Comparison of ENCODE assay signal across 11 mouse cellular contexts in the genomic region with DNA sequence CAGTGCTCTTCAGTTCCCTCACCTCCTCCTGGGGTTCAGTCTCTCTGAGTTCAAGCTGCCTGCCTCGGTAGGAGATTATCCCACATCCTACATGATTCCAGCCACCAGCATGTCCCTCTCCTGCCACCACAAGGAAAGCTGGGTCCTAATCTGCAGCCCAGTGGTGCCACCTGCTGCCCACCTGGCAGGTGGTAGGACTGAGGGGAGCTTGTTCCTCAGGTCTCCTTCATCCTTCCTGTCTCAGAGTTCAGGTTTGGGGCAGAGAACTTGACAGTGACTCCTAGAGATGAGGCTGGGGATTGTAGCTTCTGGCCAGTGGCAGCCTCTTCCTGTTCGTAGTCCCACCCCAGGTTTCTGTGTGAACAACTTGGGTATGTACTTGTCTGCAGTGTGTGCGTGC. TPM values are rescaled to one million over a fixed set of nuclear protein-coding genes. Genes with fewer than 3 reads are reported as not detected.
DNase-seq lines count a peak whose midpoint lies in the region; ATAC-seq lines count a peak whose summit lies in the region.
"Had no signal": no experiment of that assay in that cellular context is flagged by ENCODE, and none has a peak within 500 bp of the region (broad histone marks: within the 10 kb centered on the region; RNA-seq: fewer than 3 reads in every experiment).

No protein-coding gene starts in this region.

- peaks cover 47% of the 10 kb centered on the region for H3K4me1 ChIP-seq in heart, embryonic 10.5 days
- no peaks in the 10 kb centered on the region for H3K4me1 ChIP-seq in kidney, embryonic 14.5 days (ENCODE audit: control insufficient read depth, insufficient read depth, low read length)
- peaks cover 15% of the 10 kb centered on the region; the same call in 1 of the 2 replicates for H3K4me1 ChIP-seq in stomach, embryonic 16.5 days (ENCODE audit: control insufficient read depth, insufficient read depth, low read length)
- no peaks in the 10 kb centered on the region for H3K4me1 ChIP-seq in hindbrain, embryonic 13.5 days (replicated peaks)

- H3K36me3 ChIP-seq in heart, embryonic 10.5 days, result no peaks in the 10 kb centered on the region
- no peaks in the 10 kb centered on the region for H3K36me3 ChIP-seq in kidney, embryonic 14.5 days (ENCODE audit: control insufficient read depth, insufficient read depth, low read length)
- no peaks in the 10 kb centered on the region for H3K36me3 ChIP-seq in stomach, embryonic 16.5 days (ENCODE audit: control insufficient read depth, insufficient read depth, low read length)
- no peaks in the 10 kb centered on the region for H3K36me3 ChIP-seq in hindbrain, embryonic 13.5 days
- H3K36me3 ChIP-seq: lung, embryonic 15.5 days had no signal

- no peak overlapping the region for H3K4me3 ChIP-seq in heart, embryonic 10.5 days
- no peak overlapping the region for H3K4me3 ChIP-seq in kidney, embryonic 14.5 days (ENCODE audit: low read length)
- no peak overlapping the region for H3K4me3 ChIP-seq in stomach, embryonic 16.5 days (replicated peaks; ENCODE audit: low read length)
- H3K4me3 ChIP-seq in hindbrain, embryonic 13.5 days, result no peak overlapping the region
- H3K4me3 ChIP-seq: lung, embryonic 15.5 days had no signal

- no peak overlapping the region for H3K4me2 ChIP-seq in kidney, embryonic 14.5 days (replicated peaks; ENCODE audit: low read depth, low read length)
- no peak overlapping the region for H3K4me2 ChIP-seq in stomach, embryonic 16.5 days (ENCODE audit: low read depth, low read length)
- H3K4me2 ChIP-seq in hindbrain, embryonic 13.5 days, result no peak overlapping the region
- H3K4me2 ChIP-seq: lung, embryonic 15.5 days had no signal

- WGBS in heart, embryonic 10.5 days, result 48% methylated on average over 3 of the region's 3 CpGs
- 67% methylated on average over 3 of the region's 3 CpGs for WGBS in kidney, embryonic 14.5 days
- 53% methylated on average over 3 of the region's 3 CpGs for WGBS in stomach, embryonic 16.5 days
- WGBS in hindbrain, embryonic 13.5 days, result 61% methylated on average over 3 of the region's 3 CpGs

- no peak overlapping the region for H3K9ac ChIP-seq in kidney, embryonic 14.5 days (ENCODE audit: low read depth, low read length)
- H3K9ac ChIP-seq in stomach, embryonic 16.5 days (ENCODE audit: low read length), result no peak overlapping the region
- H3K9ac ChIP-seq in hindbrain, embryonic 13.5 days, result no peak overlapping the region
- H3K9ac ChIP-seq: lung, embryonic 15.5 days had no signal

- peak; percentile 14; the same call in 1 of the 2 replicates for ATAC-seq in kidney, embryonic 14.5 days (ENCODE audit: low FRiP score, low TSS enrichment)
- no peak for ATAC-seq in stomach, embryonic 16.5 days (ENCODE audit: insufficient read depth, low FRiP score)
- ATAC-seq in hindbrain, embryonic 13.5 days (ENCODE audit: low FRiP score), result no peak

- 0 out of 2 replicates have a peak overlapping the region, but pooled peaks have one; percentile 23 for H3K27ac ChIP-seq in heart, embryonic 10.5 days
- no peak overlapping the region for H3K27ac ChIP-seq in kidney, embryonic 14.5 days (ENCODE audit: low read depth, low read length)
- peak overlapping the region; percentile 39 for H3K27ac ChIP-seq in stomach, embryonic 16.5 days (ENCODE audit: low read length)
- H3K27ac ChIP-seq in hindbrain, embryonic 13.5 days, result no peak overlapping the region
- H3K27ac ChIP-seq: lung, embryonic 15.5 days had no signal

- no peak for DNase-seq in heart, embryonic 10.5 days (ENCODE audit: low spot score)
- DNase-seq in heart, postnatal 14 days, result no peak
- peak; percentile 12 for DNase-seq in thymus, postnatal 25 days
- DNase-seq in thymus, postnatal 36 days, result no peak
- DNase-seq in adrenal gland, adult 2 months, result no peak

- H3K27me3 ChIP-seq in heart, embryonic 10.5 days (ENCODE audit: insufficient read depth, poor library complexity, severe bottlenecking), result peaks cover 20% of the 10 kb centered on the region
- no peaks in the 10 kb centered on the region; the same call in 1 of the 2 replicates for H3K27me3 ChIP-seq in kidney, embryonic 14.5 days (ENCODE audit: control insufficient read depth, insufficient read depth, low read length)
- H3K27me3 ChIP-seq in stomach, embryonic 16.5 days (ENCODE audit: control insufficient read depth, insufficient read depth, low read length), result no peaks in the 10 kb centered on the region
- H3K27me3 ChIP-seq in hindbrain, embryonic 13.5 days, result no peaks in the 10 kb centered on the region
- H3K27me3 ChIP-seq: lung, embryonic 15.5 days; Patski had no signal

- intact Hi-C loops in heart, postnatal 14 days (cut with DNase I), result no loop called here

- H3K9me3 ChIP-seq in heart, embryonic 10.5 days, result no peaks in the 10 kb centered on the region
- H3K9me3 ChIP-seq in kidney, embryonic 14.5 days (ENCODE audit: control insufficient read depth, low read length), result no peaks in the 10 kb centered on the region
- no peaks in the 10 kb centered on the region for H3K9me3 ChIP-seq in stomach, embryonic 16.5 days (replicated peaks; ENCODE audit: control insufficient read depth, low read length)
- H3K9me3 ChIP-seq in hindbrain, embryonic 13.5 days, result no peaks in the 10 kb centered on the region
- H3K9me3 ChIP-seq: lung, embryonic 15.5 days had no signal

RNA-seq across cellular contexts. Expression of gene Krt80, which starts 17.2 kb away (rescaled TPM):
- polyA plus RNA-seq in heart, embryonic 10.5 days (2016; fragmentation: Nextera tagmentation; extraction: Ambion mirVana), result 0.80 and 1.7 TPM in 2 replicates
- 1 to 10 TPM; 1.1 to 1.6 TPM for total RNA-seq in heart, postnatal 14 days (2021)
- polyA plus RNA-seq in kidney, embryonic 14.5 days (2014; fragmentation: Nextera tagmentation; extraction: Ambion mirVana), result 2.4 and 3.6 TPM in 2 replicates
- 37.4 and 64.5 TPM in 2 replicates for polyA plus RNA-seq in stomach, embryonic 16.5 days (2015; fragmentation: Nextera tagmentation; extraction: Ambion mirVana)
- total RNA-seq in adrenal gland, adult 2 months (2021), result 1 to 10 TPM; 3.6 TPM
- polyA plus RNA-seq in adrenal gland, adult 2 months (2012; rRNA removed), result 1.9 and 2.3 TPM in 2 replicates
- 0.09 and 0.10 TPM in 2 replicates for polyA plus RNA-seq in hindbrain, embryonic 13.5 days (2015; fragmentation: Nextera tagmentation; extraction: Ambion mirVana)
- polyA plus RNA-seq: forebrain, embryonic 11.5 days had no signal

RNA-seq across cellular contexts. Expression of gene Krt7, which starts 23.7 kb away (rescaled TPM):
- 26.7 and 31.9 TPM in 2 replicates for polyA plus RNA-seq in heart, embryonic 10.5 days (2016; fragmentation: Nextera tagmentation; extraction: Ambion mirVana)
- total RNA-seq in heart, postnatal 14 days (2021), result 1 to 10 TPM; 3.2 to 3.4 TPM
- polyA plus RNA-seq in kidney, embryonic 14.5 days (2014; fragmentation: Nextera tagmentation; extraction: Ambion mirVana), result 34.6 and 44.0 TPM in 2 replicates
- 378 and 523 TPM in 2 replicates for polyA plus RNA-seq in stomach, embryonic 16.5 days (2015; fragmentation: Nextera tagmentation; extraction: Ambion mirVana)
- total RNA-seq in adrenal gland, adult 2 months (2021), result 1 to 10 TPM; 2.1 to 3.2 TPM
- 0.76 and 1.2 TPM in 2 replicates for polyA plus RNA-seq in adrenal gland, adult 2 months (2012; rRNA removed)
- 0.77 and 0.88 TPM in 2 replicates for polyA plus RNA-seq in hindbrain, embryonic 13.5 days (2015; fragmentation: Nextera tagmentation; extraction: Ambion mirVana)

RNA-seq across cellular contexts. Expression of gene Krt87, which starts 51.4 kb away (rescaled TPM):
- not detected in 2 replicates for polyA plus RNA-seq in heart, embryonic 10.5 days (2016; fragmentation: Nextera tagmentation; extraction: Ambion mirVana)
- total RNA-seq in heart, postnatal 14 days (2021), result not detected
- not detected in 2 replicates for polyA plus RNA-seq in kidney, embryonic 14.5 days (2014; fragmentation: Nextera tagmentation; extraction: Ambion mirVana)
- 0.19 and 0.26 TPM in 2 replicates for polyA plus RNA-seq in stomach, embryonic 16.5 days (2015; fragmentation: Nextera tagmentation; extraction: Ambion mirVana)
- not detected for total RNA-seq in adrenal gland, adult 2 months (2021)
- 0.04 TPM in 1 of 2 replicates, not detected in the other for polyA plus RNA-seq in adrenal gland, adult 2 months (2012; rRNA removed)
- 0.19 and 0.23 TPM in 2 replicates for polyA plus RNA-seq in hindbrain, embryonic 13.5 days (2015; fragmentation: Nextera tagmentation; extraction: Ambion mirVana)
- polyA plus RNA-seq: forebrain, embryonic 11.5 days; Patski had no signal

Comparison
In these comparisons a context has a peak if more than half of its experiments do, and no peak if none do; other contexts are left out.
1. H3K27ac ChIP-seq: peak in heart, embryonic 10.5 days (single experiment) and stomach, embryonic 16.5 days (single experiment); none in kidney, embryonic 14.5 days (single experiment) and hindbrain, embryonic 13.5 days (single experiment).
2. RNA of gene Krt7, which starts 23.7 kb away (polyA plus RNA-seq): 378 to 523 TPM in stomach, embryonic 16.5 days, 34.6 to 44.0 TPM in kidney, embryonic 14.5 days and 26.7 to 31.9 TPM in heart, embryonic 10.5 days; 0.77 to 0.88 TPM in hindbrain, embryonic 13.5 days and 0.76 to 1.2 TPM in adrenal gland, adult 2 months; every median in the first group is over 10 times any median in the second.